Mouse (Mus musculus): ENCODE results near the gene Slc45a2.

DNA sequence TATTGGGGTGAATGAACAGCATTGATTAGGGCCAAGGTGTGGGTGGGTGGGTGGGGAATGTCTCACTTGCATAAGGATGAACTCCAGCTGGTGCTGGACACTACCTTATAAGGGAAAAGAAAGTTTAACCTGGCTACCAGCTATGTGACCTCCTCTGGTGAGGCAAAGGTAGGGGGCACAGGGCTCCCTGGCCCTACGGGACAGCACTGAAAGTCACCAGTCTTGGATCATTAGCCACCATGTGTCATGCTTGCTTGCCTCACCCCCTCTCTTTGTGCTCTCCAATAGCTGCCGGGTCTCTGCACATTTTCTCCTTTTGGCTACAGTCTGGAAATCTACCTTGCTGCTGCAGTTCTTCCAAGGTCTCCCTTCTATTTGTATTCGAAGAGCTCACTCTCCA lies 29.7 kb downstream of the Slc45a2 start:
- no peak for TF ChIP-seq CTCF (IDR thresholded peaks at IDR 0.05)
- no peak for TF ChIP-seq EP300 (IDR thresholded peaks at IDR 0.05)

Data from lung, postnatal 0 days (tissue).